Mouse (Mus musculus) kidney, adult 9 months (tissue): Measurements from ENCODE around the gene Slc35f4.

Experiments
- DNase-seq: peaks from one replicate; pipeline ENCODE4 v3.0.0; 2022

Gene Slc35f4

DNA sequence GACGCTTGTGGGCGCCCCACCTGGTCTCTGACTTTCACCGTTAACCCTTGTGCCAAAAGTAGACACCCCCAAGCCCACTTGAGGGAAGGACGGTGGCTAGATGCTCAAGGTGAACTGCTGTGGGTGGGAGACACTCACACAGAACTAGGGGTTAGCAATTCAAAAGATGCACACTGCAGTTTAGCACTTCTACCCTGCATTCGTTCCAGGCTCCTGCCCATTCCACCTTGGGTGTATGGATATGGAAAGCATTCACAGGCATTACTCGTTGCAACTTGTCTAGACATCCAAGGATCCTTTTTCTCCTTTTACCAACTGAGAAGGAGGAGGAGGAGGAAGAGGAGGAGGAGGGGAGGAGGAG lies at the start of gene Slc35f4:
Slc35f4 (minus strand) TSS at position 116 of the 361 bp plus-strand sequence.
- no peak for DNase-seq

- no peak for DNase-seq
These were observed 42.5 kb upstream of the Slc35f4 start for GRCm38 (mm10) chr14:49568369-49568768.

DNA sequence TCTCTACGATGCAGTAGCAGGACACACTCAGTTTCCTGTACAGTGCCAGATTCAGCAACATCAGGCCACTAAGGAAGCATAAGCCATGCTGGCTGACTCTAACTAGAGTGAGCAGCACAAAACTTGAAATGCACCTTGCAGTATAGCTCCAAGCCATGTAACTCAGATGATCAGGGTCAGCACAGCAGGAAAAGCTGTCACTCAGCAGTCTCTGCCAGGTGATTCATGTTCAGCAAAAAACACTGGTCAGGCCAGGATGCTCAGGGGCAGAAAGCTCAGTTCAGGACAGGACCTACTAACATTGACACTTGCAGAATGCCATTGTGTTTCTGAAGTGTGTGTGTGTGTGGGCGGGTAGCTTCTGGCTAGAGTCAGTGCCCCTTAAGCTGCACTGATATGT lies 34.9 kb upstream of the Slc35f4 start:
- no peak for DNase-seq

- DNase-seq: peak; percentile 20
These were observed 14.3 kb upstream of the Slc35f4 start for GRCm38 (mm10) chr14:49540104-49540503.

DNA sequence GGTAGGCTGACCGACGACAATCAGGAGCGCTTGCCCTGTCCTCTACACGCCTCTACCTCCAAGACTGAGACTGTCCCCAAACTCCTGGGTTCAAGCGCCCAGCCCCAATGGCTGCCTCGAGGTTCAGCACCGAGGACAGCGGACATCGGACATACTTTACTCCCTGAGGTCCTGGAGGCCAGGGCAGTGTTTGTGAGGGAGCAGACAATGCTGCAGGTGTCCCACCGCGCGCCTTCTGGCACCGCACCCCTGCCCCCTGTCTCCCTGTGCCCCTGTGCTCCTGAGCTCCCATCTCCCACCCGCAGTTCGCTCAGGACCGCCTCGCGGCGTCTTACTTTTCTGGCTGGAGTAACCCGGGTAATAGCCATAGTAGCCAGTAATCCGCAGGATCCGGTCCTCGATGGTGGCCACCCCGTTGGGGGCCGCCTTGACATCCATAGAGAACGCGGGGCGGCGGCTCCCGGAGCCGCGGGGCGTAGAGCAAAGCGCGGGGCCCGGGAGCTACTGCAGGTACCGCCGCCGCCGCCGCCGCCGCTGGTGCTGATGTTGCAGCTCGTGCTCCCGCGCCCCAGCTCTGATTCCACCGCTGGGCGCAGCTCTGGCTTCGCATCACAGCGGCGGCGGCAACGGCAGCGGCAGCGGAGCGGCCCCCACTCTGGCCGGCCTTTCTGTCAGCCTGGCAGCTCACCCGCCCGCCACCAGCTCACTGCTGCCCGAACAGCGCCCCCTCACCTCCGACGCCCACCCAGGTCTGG lies 493 bp downstream of the Slc35f4 start:
- DNase-seq: peak; percentile 56

- no peak for DNase-seq
These were observed 1.2 kb downstream of the Slc35f4 start for GRCm38 (mm10) chr14:49524665-49525064.

GRCm38 (mm10) chr14:49515096-49515665 lies 10.7 kb downstream of the Slc35f4 start:
- no peak for DNase-seq

- no peak for DNase-seq
These were observed 11.7 kb downstream of the Slc35f4 start for GRCm38 (mm10) chr14:49514137-49514536.

DNA sequence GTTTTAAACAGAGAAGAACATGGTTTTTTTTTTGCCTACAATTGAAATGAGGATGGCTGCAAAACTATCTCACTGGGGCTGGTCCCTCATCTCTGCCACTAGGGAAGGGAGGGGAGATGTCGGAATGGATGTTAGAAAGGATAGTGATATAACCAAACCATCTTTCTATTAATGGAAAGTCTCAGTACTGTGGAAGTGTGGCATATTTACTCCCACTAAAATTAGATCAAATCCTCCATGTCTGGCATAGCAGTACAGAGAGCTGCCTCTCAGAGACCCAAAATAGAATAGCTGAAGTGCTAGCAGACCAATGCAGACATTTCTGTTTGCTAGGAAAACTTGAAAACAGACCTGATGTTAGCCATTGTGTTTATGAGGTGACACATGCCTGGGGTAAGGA lies 30.7 kb downstream of the Slc35f4 start:
- no peak for DNase-seq

GRCm38 (mm10) chr14:49493793-49494192 lies 32.1 kb downstream of the Slc35f4 start:
- DNase-seq: no peak

DNA sequence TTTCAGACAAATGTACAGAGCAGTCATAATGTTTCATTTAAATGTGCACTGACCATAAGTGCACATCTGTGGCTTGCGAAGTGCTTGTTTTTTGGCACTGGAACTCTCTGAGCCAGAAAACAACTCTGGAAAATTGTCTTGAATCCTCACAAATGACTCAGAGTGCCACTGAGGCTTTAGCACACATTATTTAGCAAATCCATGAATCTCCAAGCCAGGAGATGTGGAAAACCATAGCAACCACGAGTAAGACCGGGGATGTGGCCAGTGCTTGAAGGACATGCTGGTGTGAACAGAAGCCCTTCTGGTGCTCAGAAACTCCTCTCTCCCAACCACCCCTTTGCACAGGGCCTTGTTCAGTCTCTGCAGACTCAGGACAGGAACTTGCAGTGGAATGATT lies 33.3 kb downstream of the Slc35f4 start:
- no peak for DNase-seq

DNA sequence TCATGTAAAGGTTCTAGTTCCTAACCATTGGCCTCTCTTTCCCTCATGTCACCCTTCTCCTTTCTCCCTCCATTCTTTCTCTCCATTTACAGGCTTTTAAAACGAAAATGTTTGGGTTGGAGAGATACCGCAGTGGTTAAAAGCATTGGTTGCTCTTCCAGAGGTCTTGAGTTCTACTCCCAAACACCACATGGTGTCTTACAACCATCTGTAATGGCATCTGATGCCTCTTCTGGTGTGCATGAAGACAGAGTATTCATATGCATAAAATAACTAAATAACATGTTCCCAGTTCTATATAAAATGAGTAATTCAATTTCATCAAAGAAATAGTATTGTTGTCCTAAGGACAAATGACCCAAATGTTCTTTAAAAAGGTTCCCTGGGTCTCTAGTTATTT lies 49.2 kb downstream of the Slc35f4 start:
- no peak for DNase-seq

GRCm38 (mm10) chr14:49461761-49462160 lies 64.1 kb downstream of the Slc35f4 start:
- no peak for DNase-seq

GRCm38 (mm10) chr14:49460799-49461198 lies 65.0 kb downstream of the Slc35f4 start:
- DNase-seq: no peak

- DNase-seq: no peak
These were observed 71.4 kb downstream of the Slc35f4 start for GRCm38 (mm10) chr14:49454283-49454914.

- DNase-seq: no peak
These were observed 72.1 kb downstream of the Slc35f4 start for GRCm38 (mm10) chr14:49453782-49454181.

DNA sequence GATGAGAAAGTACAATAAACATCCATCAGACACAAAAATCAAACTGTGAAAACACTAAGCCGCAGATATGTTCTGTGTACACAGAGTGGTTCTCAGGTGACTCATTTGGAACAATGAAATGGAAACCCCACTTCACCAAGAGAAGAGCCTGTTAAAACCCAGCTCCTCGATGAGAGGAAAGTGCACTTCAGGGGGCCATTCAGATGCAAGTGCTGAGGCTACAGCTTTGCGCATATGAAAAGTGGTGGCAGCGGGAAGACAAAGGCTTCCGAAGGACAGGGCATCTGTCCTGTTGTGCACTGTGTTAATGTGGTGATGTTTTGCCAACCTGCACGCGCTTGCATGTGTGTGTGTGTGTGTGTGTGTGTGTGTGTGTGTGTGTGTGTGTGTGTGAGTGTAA lies 78.2 kb downstream of the Slc35f4 start:
- DNase-seq: no peak

- DNase-seq: no peak
These were observed 79.4 kb downstream of the Slc35f4 start for GRCm38 (mm10) chr14:49446461-49446860.

GRCm38 (mm10) chr14:49436811-49437210 lies 89.0 kb downstream of the Slc35f4 start:
- no peak for DNase-seq

- no peak for DNase-seq
These were observed 94.0 kb downstream of the Slc35f4 start for GRCm38 (mm10) chr14:49431821-49432220.

GRCm38 (mm10) chr14:49392482-49392881 lies 133.4 kb downstream of the Slc35f4 start:
- DNase-seq: peak; percentile 1

- no peak for DNase-seq
These were observed 163.7 kb downstream of the Slc35f4 start for GRCm38 (mm10) chr14:49362161-49362560.

- no peak for DNase-seq
These were observed 170.3 kb downstream of the Slc35f4 start for GRCm38 (mm10) chr14:49355561-49355960.

DNA sequence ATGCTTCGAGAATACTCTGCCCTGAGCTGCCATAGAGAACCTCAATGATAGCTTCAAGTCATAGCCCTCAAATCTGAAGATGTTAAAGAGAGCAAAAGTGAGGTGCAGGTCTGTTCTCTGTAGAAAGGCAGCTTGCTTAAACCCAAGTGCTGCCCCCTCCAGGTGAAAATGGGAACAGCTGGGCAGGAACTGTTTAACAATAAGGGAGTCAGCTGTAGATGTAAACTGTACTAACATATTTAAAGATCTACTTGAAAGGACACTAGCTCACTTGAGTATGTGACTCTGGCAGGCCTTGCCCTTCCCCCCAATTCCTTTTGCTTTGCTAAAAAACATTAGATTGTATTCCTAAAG lies 177.0 kb downstream of the Slc35f4 start:
- DNase-seq: peak; percentile 83
